Mouse (Mus musculus) right cerebral cortex, postnatal 25 days (tissue): Measurements from ENCODE around the gene Htr5a.

ENCODE experiments used
- DNase-seq: peaks from one replicate; pipeline ENCODE4 v3.0.0; 2022

Htr5a gene

GRCm38 (mm10) chr5:27841701-27842295, at the start of gene Htr5a:
Htr5a (plus strand) TSS chr5:27842149.
- DNase-seq, result peak; percentile 74

- no peak for DNase-seq
Observed at GRCm38 (mm10) chr5:27792173-27792470, 49.8 kb upstream of the Htr5a start.

- DNase-seq, result no peak
Observed at GRCm38 (mm10) chr5:27792531-27793205, 49.3 kb upstream of the Htr5a start.

- peak; percentile 58 for DNase-seq
Observed at GRCm38 (mm10) chr5:27793923-27794322, 48.0 kb upstream of the Htr5a start.

GRCm38 (mm10) chr5:27814282-27814681, 27.7 kb upstream of the Htr5a start:
- DNase-seq, result no peak

GRCm38 (mm10) chr5:27818840-27819672, 22.9 kb upstream of the Htr5a start:
- DNase-seq, result no peak

GRCm38 (mm10) chr5:27821161-27821560, 20.8 kb upstream of the Htr5a start:
- DNase-seq, result no peak

GRCm38 (mm10) chr5:27827971-27828370, 14.0 kb upstream of the Htr5a start:
- no peak for DNase-seq

- DNase-seq, result no peak
Observed at GRCm38 (mm10) chr5:27835096-27835495, 6.9 kb upstream of the Htr5a start.

GRCm38 (mm10) chr5:27838061-27838460, 3.9 kb upstream of the Htr5a start:
- DNase-seq, result no peak

GRCm38 (mm10) chr5:27842671-27843320, 847 bp downstream of the Htr5a start:
- peak; percentile 51 for DNase-seq

GRCm38 (mm10) chr5:27846979-27847378, 5.0 kb downstream of the Htr5a start:
- no peak for DNase-seq

- no peak for DNase-seq
Observed at GRCm38 (mm10) chr5:27854290-27854689, 12.3 kb downstream of the Htr5a start.

- no peak for DNase-seq
Observed at GRCm38 (mm10) chr5:27855726-27856125, 13.8 kb downstream of the Htr5a start.

- peak; percentile 23 for DNase-seq
Observed at GRCm38 (mm10) chr5:27873240-27874082, 31.5 kb downstream of the Htr5a start.

- DNase-seq, result no peak
Observed at GRCm38 (mm10) chr5:27874211-27874610, 32.3 kb downstream of the Htr5a start.

- no peak for DNase-seq
Observed at GRCm38 (mm10) chr5:27875341-27876105, 33.6 kb downstream of the Htr5a start.

- no peak for DNase-seq
Observed at GRCm38 (mm10) chr5:27878356-27878755, 36.4 kb downstream of the Htr5a start.

- DNase-seq, result no peak
Observed at GRCm38 (mm10) chr5:27879726-27880125, 37.8 kb downstream of the Htr5a start.

GRCm38 (mm10) chr5:27880329-27881036, 38.5 kb downstream of the Htr5a start:
- no peak for DNase-seq

- DNase-seq, result no peak
Observed at GRCm38 (mm10) chr5:27881261-27881660, 39.3 kb downstream of the Htr5a start.
